Mouse (Mus musculus) telencephalon, adult 2 months (tissue): ENCODE measurements around the gene Susd6.

Experiments
- DNase-seq: peaks from one replicate; pipeline ENCODE4 v3.0.0-alpha.2; 2011; ENCODE audit warnings: low read depth, low spot score

Susd6 gene

GRCm38 (mm10) chr12:80834901-80835570 lies 44.7 kb downstream of the Susd6 start:
- DNase-seq: no peak

- DNase-seq: no peak
These were observed 47.3 kb downstream of the Susd6 start for GRCm38 (mm10) chr12:80837614-80838013.

GRCm38 (mm10) chr12:80838271-80838670 lies 48.0 kb downstream of the Susd6 start:
- no peak for DNase-seq

GRCm38 (mm10) chr12:80838787-80839186 lies 48.5 kb downstream of the Susd6 start:
- no peak for DNase-seq

- no peak for DNase-seq
These were observed 49.3 kb downstream of the Susd6 start for GRCm38 (mm10) chr12:80839631-80840030.

GRCm38 (mm10) chr12:80841618-80842017 lies 51.3 kb downstream of the Susd6 start:
- DNase-seq: no peak

- no peak for DNase-seq
These were observed 52.3 kb downstream of the Susd6 start for GRCm38 (mm10) chr12:80842609-80843008.

GRCm38 (mm10) chr12:80843236-80843635 lies 52.9 kb downstream of the Susd6 start:
- DNase-seq: no peak

- no peak for DNase-seq
These were observed 53.5 kb downstream of the Susd6 start for GRCm38 (mm10) chr12:80843651-80844444.

- DNase-seq: no peak
These were observed 55.6 kb downstream of the Susd6 start for GRCm38 (mm10) chr12:80845901-80846300.

GRCm38 (mm10) chr12:80846861-80847268 lies 56.6 kb downstream of the Susd6 start:
- no peak for DNase-seq

- no peak for DNase-seq
These were observed 61.7 kb downstream of the Susd6 start for GRCm38 (mm10) chr12:80852001-80852400.

GRCm38 (mm10) chr12:80853737-80854136 lies 63.4 kb downstream of the Susd6 start:
- DNase-seq: no peak

- DNase-seq: no peak
These were observed 64.4 kb downstream of the Susd6 start for GRCm38 (mm10) chr12:80854671-80855070.

GRCm38 (mm10) chr12:80855100-80855499 lies 64.8 kb downstream of the Susd6 start:
- no peak for DNase-seq

- DNase-seq: no peak
These were observed 65.3 kb downstream of the Susd6 start for GRCm38 (mm10) chr12:80855581-80855980.

GRCm38 (mm10) chr12:80857636-80858293 lies 67.5 kb downstream of the Susd6 start:
- DNase-seq: no peak

GRCm38 (mm10) chr12:80858307-80858706 lies 68.0 kb downstream of the Susd6 start:
- no peak for DNase-seq

GRCm38 (mm10) chr12:80861916-80862315 lies 71.6 kb downstream of the Susd6 start:
- peak; percentile 74 for DNase-seq

- DNase-seq: no peak
These were observed 73.1 kb downstream of the Susd6 start for GRCm38 (mm10) chr12:80863370-80863769.

- no peak for DNase-seq
These were observed 74.9 kb downstream of the Susd6 start for GRCm38 (mm10) chr12:80865175-80865574.

- no peak for DNase-seq
These were observed 75.7 kb downstream of the Susd6 start for GRCm38 (mm10) chr12:80866023-80866422.

- DNase-seq: no peak
These were observed 76.8 kb downstream of the Susd6 start for GRCm38 (mm10) chr12:80867083-80867482.
